Mouse (Mus musculus): Measurements from ENCODE around the gene Bicd1. TPM values are rescaled to one million over a fixed set of nuclear protein-coding genes. Genes with fewer than 3 reads are reported as not detected.

Gene Bicd1
- total RNA-seq, 2 experiments from 2014 or later, result 4.4 to 4.6 TPM

GRCm38 (mm10) chr6:149567219-149567618 is 158.5 kb downstream of the Bicd1 start:
- no peak for DNase-seq

GRCm38 (mm10) chr6:149574288-149574687 is 165.6 kb downstream of the Bicd1 start:
- no peak for DNase-seq

GRCm38 (mm10) chr6:149580053-149580452 is 171.4 kb downstream of the Bicd1 start:
- no peak for DNase-seq

- DNase-seq, result no peak
Measured at GRCm38 (mm10) chr6:149585708-149586504, 177.2 kb downstream of the Bicd1 start.

Small RNA genes lying within 50 kb of the gene (microRNA-seq; reads per million reads assigned to microRNA genes)
- 0 reads per million in 2 experiments for gene Gm24307

Other genes with a start within 250 kb of the Bicd1 start
- gene Amn1, start 220.2 kb upstream of the Bicd1 start, total RNA-seq (2021), result 10 to 100 TPM; 21.0 to 25.7 TPM
- 10 to 100 TPM; 20.9 to 24.8 TPM for gene Resf1, start 99.5 kb upstream of the Bicd1 start, total RNA-seq (2021)

Measured in heart, postnatal 4 days (tissue).